Comparison of ENCODE assay signal across 26 mouse cellular contexts in the genomic region with DNA sequence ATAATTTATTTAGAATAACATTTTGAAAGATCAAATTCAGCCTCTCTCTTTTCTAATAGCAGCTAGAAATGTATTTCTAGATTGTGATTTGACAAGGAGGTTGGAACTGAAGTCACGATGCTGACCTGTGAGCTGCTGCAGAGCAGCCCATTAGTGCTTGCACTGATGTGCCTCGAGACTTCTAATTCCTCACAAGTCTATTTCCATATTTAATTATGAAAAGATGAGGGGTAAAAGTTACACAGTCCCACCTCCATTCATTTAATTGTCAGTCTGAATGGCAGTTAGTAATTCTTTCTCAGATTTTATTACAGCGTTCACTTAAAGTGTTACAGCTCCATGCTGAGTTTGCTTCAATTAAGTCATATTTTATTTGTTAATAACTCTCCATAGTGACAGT. TPM values are rescaled to one million over a fixed set of nuclear protein-coding genes. Genes with fewer than 3 reads are reported as not detected.
DNase-seq lines count a peak whose midpoint lies in the region; ATAC-seq lines count a peak whose summit lies in the region.
"Had no signal": no experiment of that assay in that cellular context is flagged by ENCODE, and none has a peak within 500 bp of the region (broad histone marks: within the 10 kb centered on the region; RNA-seq: fewer than 3 reads in every experiment).

No protein-coding gene starts in this region.

- H3K9me3 ChIP-seq in forebrain, embryonic 14.5 days (replicated peaks; ENCODE audit: control insufficient read depth, low read length): no peaks in the 10 kb centered on the region
- no peaks in the 10 kb centered on the region for H3K9me3 ChIP-seq in forebrain, embryonic 12.5 days
- H3K9me3 ChIP-seq in hindbrain, embryonic 15.5 days: no peaks in the 10 kb centered on the region
- H3K9me3 ChIP-seq in hindbrain, embryonic 10.5 days: no peaks in the 10 kb centered on the region
- no peaks in the 10 kb centered on the region for H3K9me3 ChIP-seq in midbrain, embryonic 15.5 days
- no peaks in the 10 kb centered on the region for H3K9me3 ChIP-seq in midbrain, embryonic 11.5 days (ENCODE audit: control insufficient read depth, low read length)
- no peaks in the 10 kb centered on the region for H3K9me3 ChIP-seq in neural tube, embryonic 14.5 days (ENCODE audit: control insufficient read depth, low read length)
- H3K9me3 ChIP-seq in neural tube, embryonic 15.5 days (replicated peaks): no peaks in the 10 kb centered on the region
- H3K9me3 ChIP-seq: embryonic facial prominence, embryonic 12.5 days; embryonic facial prominence, embryonic 15.5 days; heart, embryonic 10.5 days; heart, embryonic 13.5 days; intestine, embryonic 15.5 days had no signal

- H3K4me1 ChIP-seq in forebrain, embryonic 14.5 days (ENCODE audit: control insufficient read depth, insufficient read depth, low read length): no peaks in the 10 kb centered on the region
- no peaks in the 10 kb centered on the region for H3K4me1 ChIP-seq in forebrain, embryonic 12.5 days
- no peaks in the 10 kb centered on the region for H3K4me1 ChIP-seq in hindbrain, embryonic 15.5 days (replicated peaks)
- H3K4me1 ChIP-seq in hindbrain, embryonic 10.5 days (replicated peaks): no peaks in the 10 kb centered on the region
- no peaks in the 10 kb centered on the region for H3K4me1 ChIP-seq in midbrain, embryonic 15.5 days
- H3K4me1 ChIP-seq in midbrain, embryonic 11.5 days (ENCODE audit: control insufficient read depth, insufficient read depth, low read length): no peaks in the 10 kb centered on the region
- H3K4me1 ChIP-seq in neural tube, embryonic 14.5 days (ENCODE audit: control insufficient read depth, insufficient read depth, low read length): no peaks in the 10 kb centered on the region
- H3K4me1 ChIP-seq in neural tube, embryonic 15.5 days: no peaks in the 10 kb centered on the region
- H3K4me1 ChIP-seq: embryonic facial prominence, embryonic 12.5 days; embryonic facial prominence, embryonic 15.5 days; heart, embryonic 10.5 days; heart, embryonic 13.5 days; intestine, embryonic 15.5 days had no signal

- 68% methylated on average over 3 of the region's 3 CpGs for WGBS in forebrain, embryonic 14.5 days
- 77% methylated on average over 3 of the region's 3 CpGs for WGBS in forebrain, embryonic 12.5 days
- 45% methylated on average over 3 of the region's 3 CpGs for WGBS in hindbrain, embryonic 15.5 days
- 87% methylated on average over 3 of the region's 3 CpGs for WGBS in hindbrain, embryonic 10.5 days
- WGBS in midbrain, embryonic 15.5 days: 72% methylated on average over 3 of the region's 3 CpGs
- WGBS in midbrain, embryonic 11.5 days: 89% methylated on average over 3 of the region's 3 CpGs
- WGBS in neural tube, embryonic 14.5 days: 40% methylated on average over 3 of the region's 3 CpGs
- WGBS in neural tube, embryonic 15.5 days: 42% methylated on average over 3 of the region's 3 CpGs

- no peaks in the 10 kb centered on the region for H3K36me3 ChIP-seq in forebrain, embryonic 14.5 days (ENCODE audit: control insufficient read depth, insufficient read depth, low read length)
- H3K36me3 ChIP-seq in forebrain, embryonic 12.5 days (replicated peaks): no peaks in the 10 kb centered on the region
- no peaks in the 10 kb centered on the region for H3K36me3 ChIP-seq in hindbrain, embryonic 15.5 days
- no peaks in the 10 kb centered on the region for H3K36me3 ChIP-seq in hindbrain, embryonic 10.5 days
- no peaks in the 10 kb centered on the region for H3K36me3 ChIP-seq in midbrain, embryonic 15.5 days (replicated peaks)
- no peaks in the 10 kb centered on the region for H3K36me3 ChIP-seq in midbrain, embryonic 11.5 days (ENCODE audit: control insufficient read depth, insufficient read depth, low read length)
- no peaks in the 10 kb centered on the region for H3K36me3 ChIP-seq in neural tube, embryonic 14.5 days (ENCODE audit: control insufficient read depth, insufficient read depth, low read length)
- H3K36me3 ChIP-seq in neural tube, embryonic 15.5 days: no peaks in the 10 kb centered on the region
- H3K36me3 ChIP-seq: embryonic facial prominence, embryonic 12.5 days; embryonic facial prominence, embryonic 15.5 days; heart, embryonic 10.5 days; heart, embryonic 13.5 days; intestine, embryonic 15.5 days had no signal

- H3K27ac ChIP-seq in forebrain, embryonic 14.5 days (ENCODE audit: low read depth, low read length): no peak overlapping the region
- no peak overlapping the region for H3K27ac ChIP-seq in forebrain, embryonic 12.5 days
- H3K27ac ChIP-seq in hindbrain, embryonic 15.5 days (replicated peaks): no peak overlapping the region
- no peak overlapping the region for H3K27ac ChIP-seq in hindbrain, embryonic 10.5 days
- H3K27ac ChIP-seq in midbrain, embryonic 15.5 days: no peak overlapping the region
- H3K27ac ChIP-seq in midbrain, embryonic 11.5 days (ENCODE audit: low read depth, low read length): no peak overlapping the region
- no peak overlapping the region for H3K27ac ChIP-seq in neural tube, embryonic 14.5 days (ENCODE audit: low read depth, low read length)
- H3K27ac ChIP-seq in neural tube, embryonic 15.5 days (replicated peaks): no peak overlapping the region
- H3K27ac ChIP-seq: embryonic facial prominence, embryonic 12.5 days; embryonic facial prominence, embryonic 15.5 days; heart, adult 2 months; heart, embryonic 10.5 days; heart, embryonic 13.5 days; intestine, embryonic 15.5 days had no signal

- DNase-seq in forebrain, embryonic 14.5 days (ENCODE audit: low spot score): peak; percentile 17
- DNase-seq in hindbrain, embryonic 10.5 days (ENCODE audit: low spot score): no peak
- no peak for DNase-seq in midbrain, embryonic 11.5 days (ENCODE audit: low spot score, missing footprints)
- DNase-seq: adrenal gland, adult 8-10 months; adrenal gland, postnatal 25 days; cerebellum, adult 11 months; cerebellum, adult 2 months; cerebellum, adult 9-11 months; cerebellum, postnatal 25 days; gastrocnemius, postnatal 10 days; gastrocnemius, postnatal 36 days; heart, adult 2 months; heart, postnatal 14 days; heart, postnatal 4 days had no signal

- H3K9ac ChIP-seq in forebrain, embryonic 14.5 days (ENCODE audit: low read length): no peak overlapping the region
- no peak overlapping the region for H3K9ac ChIP-seq in forebrain, embryonic 12.5 days
- H3K9ac ChIP-seq in hindbrain, embryonic 15.5 days: no peak overlapping the region
- no peak overlapping the region for H3K9ac ChIP-seq in midbrain, embryonic 15.5 days
- H3K9ac ChIP-seq in midbrain, embryonic 11.5 days (ENCODE audit: low read length): no peak overlapping the region
- H3K9ac ChIP-seq in neural tube, embryonic 14.5 days (replicated peaks; ENCODE audit: low read depth, low read length): no peak overlapping the region
- no peak overlapping the region for H3K9ac ChIP-seq in neural tube, embryonic 15.5 days (replicated peaks)
- H3K9ac ChIP-seq: embryonic facial prominence, embryonic 12.5 days; embryonic facial prominence, embryonic 15.5 days; heart, embryonic 13.5 days; intestine, embryonic 15.5 days had no signal

- no peak overlapping the region for H3K4me3 ChIP-seq in forebrain, embryonic 14.5 days (ENCODE audit: low read depth, low read length)
- no peak overlapping the region for H3K4me3 ChIP-seq in forebrain, embryonic 12.5 days (replicated peaks)
- H3K4me3 ChIP-seq in hindbrain, embryonic 15.5 days: no peak overlapping the region
- no peak overlapping the region for H3K4me3 ChIP-seq in hindbrain, embryonic 10.5 days
- no peak overlapping the region for H3K4me3 ChIP-seq in midbrain, embryonic 15.5 days
- H3K4me3 ChIP-seq in midbrain, embryonic 11.5 days (ENCODE audit: low read depth, low read length): no peak overlapping the region
- no peak overlapping the region for H3K4me3 ChIP-seq in neural tube, embryonic 14.5 days (ENCODE audit: low read depth, low read length)
- no peak overlapping the region for H3K4me3 ChIP-seq in neural tube, embryonic 15.5 days (replicated peaks)
- H3K4me3 ChIP-seq: embryonic facial prominence, embryonic 12.5 days; embryonic facial prominence, embryonic 15.5 days; heart, adult 2 months; heart, embryonic 10.5 days; heart, embryonic 13.5 days; intestine, embryonic 15.5 days had no signal

- ATAC-seq in forebrain, embryonic 14.5 days: no peak
- no peak for ATAC-seq in forebrain, embryonic 12.5 days (ENCODE audit: low FRiP score)
- 0 out of 2 replicates have a peak, but pooled peaks have one; percentile 54 for ATAC-seq in hindbrain, embryonic 15.5 days (ENCODE audit: low FRiP score, low read depth)
- peak; percentile 48; the same call in 1 of the 2 replicates for ATAC-seq in midbrain, embryonic 15.5 days (replicated peaks)
- no peak for ATAC-seq in midbrain, embryonic 11.5 days (ENCODE audit: low FRiP score)
- ATAC-seq in neural tube, embryonic 14.5 days (ENCODE audit: low read depth): peak; percentile 74; the same call in 1 of the 2 replicates
- ATAC-seq in neural tube, embryonic 15.5 days (ENCODE audit: low FRiP score): no peak
- ATAC-seq: activated CD4-positive, CD25-positive, alpha-beta regulatory T cell, adult 4 months; forebrain, embryonic 16.5 days; intestine, embryonic 15.5 days had no signal

- no peak overlapping the region for H3K4me2 ChIP-seq in forebrain, embryonic 14.5 days (ENCODE audit: low read length)
- H3K4me2 ChIP-seq in forebrain, embryonic 12.5 days: no peak overlapping the region
- H3K4me2 ChIP-seq in hindbrain, embryonic 15.5 days: no peak overlapping the region
- no peak overlapping the region for H3K4me2 ChIP-seq in midbrain, embryonic 15.5 days
- no peak overlapping the region for H3K4me2 ChIP-seq in midbrain, embryonic 11.5 days
- no peak overlapping the region for H3K4me2 ChIP-seq in neural tube, embryonic 14.5 days (ENCODE audit: low read depth, low read length)
- no peak overlapping the region for H3K4me2 ChIP-seq in neural tube, embryonic 15.5 days
- H3K4me2 ChIP-seq: embryonic facial prominence, embryonic 12.5 days; embryonic facial prominence, embryonic 15.5 days; heart, embryonic 13.5 days; intestine, embryonic 15.5 days had no signal

- H3K27me3 ChIP-seq in forebrain, embryonic 14.5 days (replicated peaks; ENCODE audit: control insufficient read depth, insufficient read depth, low read length): no peaks in the 10 kb centered on the region
- no peaks in the 10 kb centered on the region for H3K27me3 ChIP-seq in forebrain, embryonic 12.5 days
- H3K27me3 ChIP-seq in hindbrain, embryonic 15.5 days: no peaks in the 10 kb centered on the region
- H3K27me3 ChIP-seq in hindbrain, embryonic 10.5 days (ENCODE audit: insufficient read depth, poor library complexity, severe bottlenecking): no peaks in the 10 kb centered on the region
- no peaks in the 10 kb centered on the region for H3K27me3 ChIP-seq in midbrain, embryonic 15.5 days (replicated peaks)
- H3K27me3 ChIP-seq in midbrain, embryonic 11.5 days (ENCODE audit: control insufficient read depth, insufficient read depth, low read length): no peaks in the 10 kb centered on the region
- H3K27me3 ChIP-seq in neural tube, embryonic 14.5 days (ENCODE audit: control insufficient read depth, insufficient read depth, low read length): no peaks in the 10 kb centered on the region
- H3K27me3 ChIP-seq in neural tube, embryonic 15.5 days (replicated peaks): no peaks in the 10 kb centered on the region
- H3K27me3 ChIP-seq: embryonic facial prominence, embryonic 12.5 days; embryonic facial prominence, embryonic 15.5 days; heart, embryonic 13.5 days; intestine, embryonic 15.5 days had no signal

RNA-seq across cellular contexts. Expression of a gene that starts 19.6 kb away (rescaled TPM):
- 0.10 TPM in 1 of 2 replicates, not detected in the other for polyA plus RNA-seq in forebrain, embryonic 14.5 days (2014; fragmentation: Nextera tagmentation; extraction: Ambion mirVana)
- polyA plus RNA-seq in forebrain, embryonic 12.5 days (2016; fragmentation: Nextera tagmentation; extraction: Ambion mirVana): 0.06 and 0.23 TPM in 2 replicates
- polyA plus RNA-seq in hindbrain, embryonic 15.5 days (2015; fragmentation: Nextera tagmentation; extraction: Ambion mirVana): 0.06 TPM in 1 of 2 replicates, not detected in the other
- not detected in 2 replicates for polyA plus RNA-seq in hindbrain, embryonic 10.5 days (2016; fragmentation: Nextera tagmentation; extraction: Ambion mirVana)
- 0.08 and 0.10 TPM in 2 replicates for polyA plus RNA-seq in midbrain, embryonic 15.5 days (2015; fragmentation: Nextera tagmentation; extraction: Ambion mirVana)
- polyA plus RNA-seq in midbrain, embryonic 11.5 days (2014; fragmentation: Nextera tagmentation; extraction: Ambion mirVana): 0.15 TPM in 2 replicates
- not detected in 2 replicates for polyA plus RNA-seq in neural tube, embryonic 14.5 days (2014; fragmentation: Nextera tagmentation; extraction: Ambion mirVana)
- polyA plus RNA-seq in neural tube, embryonic 15.5 days (2015; fragmentation: Nextera tagmentation; extraction: Ambion mirVana): 0.12 TPM in 1 of 2 replicates, not detected in the other
- polyA plus RNA-seq: forebrain, embryonic 16.5 days; heart, adult 2 months; heart, embryonic 13.5 days; intestine, embryonic 15.5 days had no signal

Comparison
In these comparisons a context has a peak if more than half of its experiments do, and no peak if none do; other contexts are left out.
1. ATAC-seq: peak in hindbrain, embryonic 15.5 days (single experiment), midbrain, embryonic 15.5 days (single experiment) and neural tube, embryonic 14.5 days (single experiment); none in forebrain, embryonic 14.5 days (single experiment), forebrain, embryonic 12.5 days (single experiment), midbrain, embryonic 11.5 days (single experiment) and neural tube, embryonic 15.5 days (single experiment).